Mouse (Mus musculus): Measurements from ENCODE around the gene Sox30. TPM values are rescaled to one million over a fixed set of nuclear protein-coding genes. Genes with fewer than 3 reads are reported as not detected.

Gene Sox30
- polyA plus RNA-seq (2014; fragmentation: Illumina TruSeq; extraction: RNeasy Lipid Tissue Mini Kit (QIAGEN cat#74804)): 0.23 TPM

DNA sequence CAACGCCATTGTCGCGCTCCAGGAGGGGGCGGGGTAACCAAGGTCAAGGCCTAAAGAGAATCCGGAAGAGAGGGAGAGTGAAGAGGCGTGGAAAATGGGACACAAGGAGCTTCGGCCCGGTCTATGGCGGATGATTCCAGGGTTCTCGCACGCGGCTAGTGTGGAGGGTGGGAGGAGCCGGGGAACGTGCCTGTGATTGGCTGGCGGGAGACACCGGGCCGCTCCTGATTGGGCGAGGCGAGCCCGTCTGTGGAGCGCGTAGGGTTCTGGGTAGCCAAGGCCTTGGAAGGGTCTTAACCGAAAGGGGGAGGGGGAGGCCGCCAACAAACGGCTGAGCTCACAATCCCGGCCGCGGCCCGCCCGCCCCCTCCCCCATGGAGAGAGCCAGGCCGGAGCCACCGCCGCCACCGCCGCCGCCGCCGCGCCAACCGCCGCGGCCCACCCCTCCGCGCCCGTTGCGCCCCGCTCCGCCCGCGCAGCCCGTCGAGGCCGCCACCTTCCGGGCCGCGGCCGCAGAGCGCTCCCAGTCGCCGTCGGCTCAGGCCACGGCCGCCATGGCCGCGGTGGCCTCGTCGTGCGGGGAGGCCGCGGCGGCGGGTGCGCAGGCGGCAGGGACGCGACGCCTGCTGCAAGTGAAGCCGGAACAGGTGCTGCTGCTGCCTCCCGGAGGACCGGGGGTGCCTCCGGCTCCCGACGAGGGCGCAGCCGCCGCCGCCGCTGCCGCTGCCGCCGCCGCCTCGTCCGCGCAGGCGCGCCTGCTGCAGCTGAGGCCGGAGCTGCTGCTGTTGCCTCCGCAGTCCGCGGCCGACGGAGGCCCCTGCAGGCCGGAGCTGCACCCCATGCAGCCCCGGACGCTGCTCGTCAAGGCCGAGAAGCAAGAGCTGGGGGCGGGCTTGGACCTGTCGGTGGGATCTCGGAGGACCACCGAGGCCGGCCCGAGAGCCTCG, at the start of gene Sox30:
Sox30 (plus strand) TSS at position 365 of the 947 bp plus-strand sequence.

DNA sequence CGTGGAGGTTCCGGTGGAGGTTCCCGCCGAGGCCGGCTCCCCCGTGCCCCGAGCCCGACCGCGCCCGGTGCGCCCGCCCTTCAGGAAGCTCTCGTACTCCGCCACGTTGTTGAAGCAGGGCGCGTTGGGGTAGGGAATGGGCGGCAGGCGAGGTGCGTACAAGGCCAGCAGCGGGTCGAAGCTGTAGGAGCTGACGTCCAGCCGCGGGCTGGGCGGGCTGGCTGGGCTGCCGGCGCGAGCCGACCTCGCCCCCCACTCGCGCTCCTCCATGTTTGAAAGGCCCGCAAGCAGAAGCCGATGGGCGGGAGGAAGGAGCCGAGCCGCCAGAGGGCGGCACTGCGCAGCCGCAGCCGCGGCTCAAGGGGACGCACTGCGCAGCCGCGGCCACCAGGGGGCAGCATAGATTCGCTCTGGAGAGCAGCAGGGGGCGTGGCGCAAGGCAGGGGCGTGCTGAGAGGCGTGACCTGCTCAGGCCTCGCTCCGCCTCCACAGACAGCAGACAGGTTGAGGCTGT, 35.4 kb upstream of the Sox30 start, which contains the start of gene Lsm11:
Lsm11 (minus strand) TSS at position 293 of the 514 bp plus-strand sequence.

GRCm38 (mm10) chr11:45955127-45955627, 24.9 kb upstream of the Sox30 start, which contains the start of gene Thg1l:
TSS of gene Thg1l (minus strand) at chr11:45955494.

DNA sequence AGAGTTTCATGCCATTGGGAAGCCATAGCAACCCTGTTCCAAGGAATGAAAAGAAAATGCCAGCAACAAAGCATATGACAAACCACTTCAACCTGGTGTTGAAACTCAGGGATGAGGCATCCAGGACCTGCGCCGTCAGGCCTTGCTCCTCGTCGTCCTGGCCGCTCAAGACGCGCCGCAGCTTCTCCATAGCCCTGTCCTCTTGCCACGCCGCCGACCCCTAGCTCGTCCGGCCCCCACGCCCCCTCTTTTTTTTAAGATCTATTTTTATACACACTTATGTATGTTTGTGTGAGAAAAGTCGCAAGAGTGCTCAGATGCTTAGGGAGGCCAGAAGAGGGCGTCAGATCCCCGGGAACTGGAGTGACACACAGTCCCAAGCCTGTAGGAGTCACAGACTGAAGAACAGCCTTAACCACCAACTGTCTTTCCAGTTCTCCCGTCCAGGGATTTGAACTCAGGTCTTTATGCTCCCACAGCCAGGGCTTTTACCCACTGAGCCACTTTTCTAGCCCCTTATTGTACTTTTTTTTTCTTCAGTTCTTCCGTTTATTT, 72.1 kb downstream of the Sox30 start, which contains the start of gene Gm12166:
Gm12166 (minus strand) TSS at position 217 of the 555 bp plus-strand sequence.

DNA sequence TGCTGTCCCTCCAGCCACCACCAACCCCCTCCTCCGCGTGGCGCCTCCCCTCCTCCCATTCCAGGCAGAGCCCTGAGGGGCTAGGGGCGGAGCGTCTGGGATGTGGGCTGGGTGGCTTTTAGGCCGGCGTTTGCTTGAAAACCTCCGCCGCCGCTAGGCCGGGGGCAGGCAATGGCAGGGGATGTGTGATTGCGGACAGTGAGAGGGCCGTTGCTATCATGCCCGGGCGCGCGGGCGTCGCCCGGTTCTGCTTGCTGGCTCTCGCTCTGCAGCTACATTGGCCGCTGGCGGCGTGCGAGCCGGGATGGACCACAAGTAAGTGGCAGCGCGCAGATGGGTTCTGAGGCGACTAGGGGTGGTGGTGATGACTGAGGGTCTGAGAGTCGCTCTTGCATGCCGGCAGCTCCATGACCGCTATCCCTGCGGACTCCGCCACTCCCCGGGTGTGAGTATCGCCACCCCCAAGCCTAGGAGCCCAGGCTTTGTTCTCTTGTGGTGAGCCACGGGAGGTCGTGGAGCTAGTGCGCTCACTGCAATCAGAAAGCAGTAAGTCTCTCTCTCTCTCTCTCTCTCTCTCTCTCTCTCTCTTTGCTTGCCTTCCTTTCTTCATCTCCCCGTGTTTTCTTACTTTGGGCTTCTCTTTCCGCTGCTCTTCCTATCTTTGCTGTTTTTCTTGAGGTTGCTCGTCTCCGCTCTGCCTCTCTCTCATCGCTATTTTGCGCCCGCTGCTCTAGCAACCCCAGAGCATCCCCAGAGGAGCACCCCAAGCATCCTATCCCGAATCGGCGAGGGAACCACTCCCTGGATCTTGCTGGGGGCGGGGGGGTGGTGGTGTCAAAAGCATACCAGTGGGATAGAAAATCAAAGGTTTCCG, 76.0 kb downstream of the Sox30 start, which contains the start of gene Adam19:
Adam19 (plus strand) TSS at position 97 of the 874 bp plus-strand sequence.

Other genes starting within 250 kb of the Sox30 start
- 135 TPM for gene Clint1, start 128.3 kb upstream of the Sox30 start, polyA plus RNA-seq (2014; fragmentation: Illumina TruSeq; extraction: RNeasy Lipid Tissue Mini Kit (QIAGEN cat#74804))
- gene Lsm11, start 35.4 kb upstream of the Sox30 start, polyA plus RNA-seq (2014; fragmentation: Illumina TruSeq; extraction: RNeasy Lipid Tissue Mini Kit (QIAGEN cat#74804)): 4.2 TPM
- gene Thg1l, start 24.8 kb upstream of the Sox30 start, polyA plus RNA-seq (2014; fragmentation: Illumina TruSeq; extraction: RNeasy Lipid Tissue Mini Kit (QIAGEN cat#74804)): 11.5 TPM
- 1.6 TPM for gene Gm12166, start 72.0 kb downstream of the Sox30 start, polyA plus RNA-seq (2014; fragmentation: Illumina TruSeq; extraction: RNeasy Lipid Tissue Mini Kit (QIAGEN cat#74804))
- 7.6 TPM for gene Adam19, start 75.7 kb downstream of the Sox30 start, polyA plus RNA-seq (2014; fragmentation: Illumina TruSeq; extraction: RNeasy Lipid Tissue Mini Kit (QIAGEN cat#74804))
- gene Nipal4, start 186.2 kb downstream of the Sox30 start, polyA plus RNA-seq (2014; fragmentation: Illumina TruSeq; extraction: RNeasy Lipid Tissue Mini Kit (QIAGEN cat#74804)): 1.7 TPM